Mouse (Mus musculus): ENCODE measurements around the gene Scpep1.

DNA sequence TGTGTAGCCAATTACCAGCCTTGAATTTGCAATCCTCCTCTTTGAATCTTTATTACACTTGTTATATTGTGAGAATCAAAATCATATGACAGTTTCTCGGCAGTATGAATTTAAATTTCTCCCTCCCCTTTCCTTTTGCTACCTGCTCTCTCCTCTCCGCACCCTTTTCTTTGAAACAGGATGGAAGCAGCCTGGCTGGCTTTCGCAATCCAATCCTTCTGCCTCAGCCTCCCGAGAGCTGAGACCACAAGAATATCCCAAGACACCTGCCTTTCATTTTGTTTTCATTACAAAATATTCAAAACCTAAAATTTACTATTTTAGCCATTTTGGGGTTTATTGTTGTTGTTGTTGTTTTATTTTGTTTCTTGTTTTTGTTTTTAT lies 56.9 kb downstream of the Scpep1 start:
- TF ChIP-seq POLR2A (IDR thresholded peaks at IDR 0.05; ENCODE audit: low read depth, low read length) (no peak), CTCF (IDR thresholded peaks at IDR 0.05; ENCODE audit: extremely low read depth, insufficient read depth, insufficient read length, insufficient replicate concordance) (no peak)
